Mouse (Mus musculus): Measurements from ENCODE around the gene Olfr203. TPM values are rescaled to one million over a fixed set of nuclear protein-coding genes. Genes with fewer than 3 reads are reported as not detected.
"Not testable (repeated sequence)": the region's sequence is repeated elsewhere in the genome, so short reads cannot be mapped to it uniquely, and the experiment has no call there.

The Olfr203 gene
- total RNA-seq (2022) = not detected

DNA sequence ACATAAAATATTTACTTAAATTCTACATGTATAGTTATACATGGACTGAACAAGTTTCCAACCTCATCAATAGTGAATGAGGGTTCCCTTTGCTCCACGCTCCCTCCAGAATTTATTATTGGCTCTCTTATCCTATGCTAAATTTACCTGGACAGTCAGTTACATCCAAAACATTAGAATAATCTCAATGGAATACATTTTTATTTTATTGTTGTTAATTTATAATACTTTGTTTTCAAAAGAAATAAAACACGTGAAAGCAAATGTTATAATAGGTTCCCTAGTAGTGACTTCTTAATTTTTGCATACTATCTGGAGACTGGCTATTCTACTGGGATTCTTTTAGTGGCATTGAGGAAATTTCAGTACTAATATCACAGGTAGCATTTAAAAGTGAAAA lies at the start of gene Olfr203:
Olfr203 (plus strand) TSS at position 301 of the 400 bp plus-strand sequence.
- DNase-seq (ENCODE audit: low spot score in 2 of 2) = no peak

GRCm38 (mm10) chr16:59249684-59250083 lies 49.0 kb upstream of the Olfr203 start:
- DNase-seq (ENCODE audit: low spot score in 2 of 2) = no peak

DNA sequence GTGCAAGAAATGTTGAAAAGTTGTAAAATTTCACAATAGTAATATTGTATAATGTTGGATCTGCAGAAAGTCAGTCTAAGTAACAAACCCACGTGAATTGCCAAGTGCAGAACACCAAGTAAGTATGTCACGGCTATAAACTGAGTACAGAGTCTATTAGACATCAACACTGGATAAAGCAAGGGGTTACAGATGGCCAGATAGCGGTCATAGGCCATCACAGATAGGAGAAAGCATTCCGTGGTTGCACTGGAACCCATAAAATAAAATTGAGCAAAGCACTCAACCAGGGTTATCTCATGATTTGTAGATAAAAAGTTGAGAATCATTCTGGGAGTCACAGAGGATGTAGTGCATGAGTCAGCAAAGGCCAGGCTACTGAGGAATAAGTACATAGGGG lies 29.6 kb upstream of the Olfr203 start:
- DNase-seq (ENCODE audit: low spot score in 2 of 2) = not testable (repeated sequence)

- not testable (repeated sequence) for DNase-seq (ENCODE audit: low spot score in 2 of 2)
Observed at GRCm38 (mm10) chr16:59272532-59272931, 26.1 kb upstream of the Olfr203 start, which contains the start of gene Olfr201. Olfr201 (minus strand) TSS chr16:59272632.

DNA sequence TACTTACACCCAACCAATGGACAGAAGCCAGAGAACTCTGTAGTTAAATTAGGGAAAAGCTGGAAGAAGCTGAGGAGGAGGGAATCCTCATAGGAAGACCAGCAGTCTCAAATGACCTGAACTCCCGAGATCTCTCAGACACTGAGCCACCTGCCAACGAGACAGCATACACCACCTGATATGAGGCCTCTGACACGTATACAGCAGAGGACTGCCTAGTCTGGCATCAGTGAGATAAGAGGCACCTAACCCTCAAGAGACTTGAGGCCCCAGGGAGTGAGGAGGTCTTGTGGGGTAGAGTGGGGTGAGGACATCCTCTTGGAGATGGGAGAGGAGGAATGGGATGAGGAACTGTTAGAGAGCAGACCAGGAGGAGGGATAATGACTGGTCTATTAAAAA lies 18.1 kb upstream of the Olfr203 start:
- DNase-seq (ENCODE audit: low spot score in 2 of 2) = no peak

- no peak for DNase-seq (ENCODE audit: low spot score in 2 of 2)
Observed at GRCm38 (mm10) chr16:59283476-59283875, 15.2 kb upstream of the Olfr203 start.

GRCm38 (mm10) chr16:59286693-59287092 lies 12.0 kb upstream of the Olfr203 start, which contains the start of gene Olfr202:
Olfr202 (minus strand) TSS chr16:59286793.
- DNase-seq (ENCODE audit: low spot score in 2 of 2) = no peak

DNA sequence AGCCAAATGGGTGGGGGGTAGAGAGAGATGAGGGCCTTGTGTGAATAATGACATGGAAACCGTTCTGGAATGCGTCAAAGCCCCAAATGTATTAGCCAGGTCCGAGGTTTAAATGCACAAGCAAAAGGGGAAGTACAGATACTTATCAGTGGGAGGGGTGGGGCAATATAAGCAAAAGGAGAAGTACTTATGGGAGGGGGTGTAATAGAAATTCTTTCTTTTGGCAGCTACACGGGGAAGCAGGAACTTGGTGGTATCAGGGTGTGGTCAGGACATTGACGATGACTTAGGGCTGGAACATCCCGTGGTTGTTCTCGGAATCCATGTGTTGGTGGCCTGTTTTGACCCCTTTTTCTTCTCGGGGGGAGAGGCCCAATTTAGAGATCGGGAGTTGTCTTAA lies 11.1 kb upstream of the Olfr203 start:
- not testable (repeated sequence) for DNase-seq (ENCODE audit: low spot score in 2 of 2)

DNA sequence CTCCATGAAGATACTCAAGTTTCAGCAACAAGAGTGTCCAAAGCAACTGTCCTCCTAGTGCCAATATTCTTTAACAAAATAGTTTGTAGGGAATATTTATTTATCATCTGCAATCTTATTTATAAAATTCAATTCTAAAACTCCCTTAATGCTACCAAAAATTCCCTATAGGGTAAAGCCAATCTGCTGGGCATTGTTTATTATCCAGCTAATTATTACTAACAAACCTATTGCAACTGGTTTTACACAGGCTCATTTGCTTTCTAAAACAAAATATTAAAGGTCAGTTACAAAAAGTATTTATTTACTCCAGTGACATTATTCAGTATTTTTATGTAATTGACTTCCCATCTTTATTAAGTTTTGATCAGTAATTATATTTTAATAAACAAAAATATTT lies 19.5 kb downstream of the Olfr203 start, which contains the start of gene Olfr204:
Olfr204 (minus strand) TSS at position 101 of the 400 bp plus-strand sequence.
- DNase-seq (ENCODE audit: low spot score in 2 of 2) = no peak

DNA sequence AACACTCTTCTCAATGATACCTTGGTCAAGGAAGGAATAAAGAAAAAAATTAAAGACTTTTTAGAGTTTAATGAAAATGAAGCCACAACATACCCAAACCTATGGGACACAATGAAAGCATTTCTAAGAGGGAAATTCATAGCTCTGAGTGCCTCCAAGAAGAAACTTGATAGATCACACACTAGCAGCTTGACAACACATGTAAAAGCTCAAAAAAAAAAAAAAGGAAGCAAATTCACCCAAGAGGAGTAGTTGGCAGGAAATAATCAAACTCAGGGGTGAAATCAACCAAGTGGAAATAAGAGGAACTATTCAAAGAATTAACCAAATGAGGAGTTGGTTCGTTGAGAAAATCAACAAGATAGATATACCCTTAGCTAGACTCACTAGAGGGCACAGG lies 24.6 kb downstream of the Olfr203 start:
- DNase-seq (ENCODE audit: low spot score in 2 of 2) = not testable (repeated sequence)

GRCm38 (mm10) chr16:59331038-59331437 lies 32.4 kb downstream of the Olfr203 start, which contains the start of gene Olfr205:
Olfr205 (minus strand) TSS chr16:59331138.
- DNase-seq (ENCODE audit: low spot score in 2 of 2) = no peak

GRCm38 (mm10) chr16:59349146-59349545 lies 50.5 kb downstream of the Olfr203 start, which contains the start of gene Olfr206:
Olfr206 (minus strand) TSS chr16:59349246.
- no peak for DNase-seq (ENCODE audit: low spot score in 2 of 2)

Other genes starting within 250 kb of the Olfr203 start
- not detected for gene Olfr190, start 220.9 kb upstream of the Olfr203 start, total RNA-seq (2022)
- gene Olfr191, start 209.1 kb upstream of the Olfr203 start, total RNA-seq (2022) = not detected
- not detected for gene Olfr193, start 187.0 kb upstream of the Olfr203 start, total RNA-seq (2022)
- not detected for gene Olfr194, start 177.8 kb upstream of the Olfr203 start, total RNA-seq (2022)
- not detected for gene Olfr195, start 151.8 kb upstream of the Olfr203 start, total RNA-seq (2022)
- gene Olfr196, start 128.4 kb upstream of the Olfr203 start, total RNA-seq (2022) = not detected
- not detected for gene Olfr198, start 95.3 kb upstream of the Olfr203 start, total RNA-seq (2022)
- gene Olfr199, start 79.1 kb upstream of the Olfr203 start, total RNA-seq (2022) = not detected
- not detected for gene Olfr201, start 26.2 kb upstream of the Olfr203 start, total RNA-seq (2022)
- gene Olfr202, start 12.1 kb upstream of the Olfr203 start, total RNA-seq (2022) = not detected
- not detected for gene Olfr204, start 19.4 kb downstream of the Olfr203 start, total RNA-seq (2022)
- gene Olfr205, start 32.3 kb downstream of the Olfr203 start, total RNA-seq (2022) = not detected
- gene Olfr206, start 50.4 kb downstream of the Olfr203 start, total RNA-seq (2022) = not detected
- not detected for gene Olfr209, start 65.1 kb downstream of the Olfr203 start, total RNA-seq (2022)
- not detected for gene Gabrr3, start 108.5 kb downstream of the Olfr203 start, total RNA-seq (2022)
- gene Riox2, start 172.9 kb downstream of the Olfr203 start, total RNA-seq (2022) = 10 to 100 TPM; 12.5 to 13.7 (median 12.8) TPM

Data from gastrocnemius, adult 8-10 months (tissue).